Mouse (Mus musculus): ENCODE results near the gene Mras.
A peak's percentile ranks its signal among the peaks of the same experiment; 100 is the strongest.

The Mras gene

GRCm38 (mm10) chr9:99439064-99439463 lies 1.9 kb upstream of the Mras start:
- no peak for DNase-seq

GRCm38 (mm10) chr9:99437781-99438565 lies 792 bp upstream of the Mras start:
- no peak for DNase-seq

GRCm38 (mm10) chr9:99436182-99437030 lies 775 bp downstream of the Mras start:
- peak; percentile 89 for DNase-seq

GRCm38 (mm10) chr9:99435619-99436181 lies 1.5 kb downstream of the Mras start:
- peak; percentile 70 for DNase-seq

GRCm38 (mm10) chr9:99434892-99435618 lies 2.1 kb downstream of the Mras start:
- DNase-seq = peak; percentile 36

- no peak for DNase-seq
Observed at GRCm38 (mm10) chr9:99432478-99432877, 4.7 kb downstream of the Mras start.

- DNase-seq = no peak
Observed at GRCm38 (mm10) chr9:99431963-99432362, 5.2 kb downstream of the Mras start.

- DNase-seq = no peak
Observed at GRCm38 (mm10) chr9:99431346-99431745, 5.8 kb downstream of the Mras start.

GRCm38 (mm10) chr9:99430806-99431205 lies 6.4 kb downstream of the Mras start:
- DNase-seq = no peak

GRCm38 (mm10) chr9:99429845-99430244 lies 7.3 kb downstream of the Mras start:
- DNase-seq = no peak

GRCm38 (mm10) chr9:99428601-99429331 lies 8.4 kb downstream of the Mras start:
- DNase-seq = no peak

- DNase-seq = no peak
Observed at GRCm38 (mm10) chr9:99425262-99425661, 11.9 kb downstream of the Mras start.

- DNase-seq = no peak
Observed at GRCm38 (mm10) chr9:99424574-99424863, 12.7 kb downstream of the Mras start.

- peak; percentile 28 for DNase-seq
Observed at GRCm38 (mm10) chr9:99423692-99424573, 13.2 kb downstream of the Mras start.

GRCm38 (mm10) chr9:99421914-99422313 lies 15.3 kb downstream of the Mras start:
- DNase-seq = no peak

GRCm38 (mm10) chr9:99419951-99420701 lies 17.1 kb downstream of the Mras start:
- DNase-seq = no peak

- no peak for DNase-seq
Observed at GRCm38 (mm10) chr9:99418377-99418776, 18.8 kb downstream of the Mras start.

GRCm38 (mm10) chr9:99417288-99417846 lies 19.8 kb downstream of the Mras start:
- DNase-seq = peak; percentile 41

GRCm38 (mm10) chr9:99416809-99417208 lies 20.4 kb downstream of the Mras start:
- no peak for DNase-seq

GRCm38 (mm10) chr9:99411785-99412184 lies 25.4 kb downstream of the Mras start:
- DNase-seq = no peak

Data from kidney, postnatal 14 days (tissue).